Mouse (Mus musculus) cortical plate, adult 2 months (tissue): ENCODE measurements around the gene Hfm1.

Source experiments
- CTCF ChIP-seq: fragments of 200-500 bp; IDR thresholded peaks from 2 replicates; pipeline ENCODE4 v1.5.1; 2011; ENCODE audit warnings: mild to moderate bottlenecking, control low read depth, low read length; ENCODE audit not compliant: insufficient read depth; ENCODE audit errors: extremely low read depth
- POLR2A ChIP-seq: fragments of 200-500 bp; IDR thresholded peaks from 2 replicates; pipeline ENCODE4 v1.6.1; 2011; ENCODE audit warnings: mild to moderate bottlenecking, low read length, control low read depth; ENCODE audit not compliant: insufficient read depth; ENCODE audit errors: extremely low read depth

- no peak for TF ChIP-seq CTCF
- no peak for TF ChIP-seq POLR2A
Measured at GRCm38 (mm10) chr5:106801215-106801863, 124.8 kb downstream of the Hfm1 start.
